Mouse (Mus musculus) ES-Bruce4 (cell line): Measurements from ENCODE around the gene Ptgr1. TPM values are rescaled to one million over a fixed set of nuclear protein-coding genes. Genes with fewer than 3 reads are reported as not detected.
A peak's percentile ranks its signal among the peaks of the same experiment; 100 is the strongest.

Experiments used
- H3K27ac ChIP-seq: 2 replicates; pipeline ENCODE4 v1.5.1; 2012; ENCODE audit warnings: low read length, inconsistent platforms; ENCODE audit not compliant: insufficient read depth
- H3K27me3 ChIP-seq: 2 replicates; pipeline ENCODE4 v1.6.1; 2012; ENCODE audit warnings: mild to moderate bottlenecking, low read length, inconsistent platforms; ENCODE audit not compliant: control insufficient read depth, poor library complexity, insufficient read depth, severe bottlenecking
- H3K36me3 ChIP-seq: 2 replicates; pipeline ENCODE4 v1.6.1; 2012; ENCODE audit warnings: inconsistent platforms, mild to moderate bottlenecking, low read length, moderate library complexity; ENCODE audit not compliant: control insufficient read depth, poor library complexity, insufficient read depth, severe bottlenecking
- H3K4me1 ChIP-seq: one replicate; pipeline ENCODE4 v1.8.1; 2011; ENCODE audit warnings: low read length; ENCODE audit not compliant: control insufficient read depth, insufficient read depth
- H3K4me3 ChIP-seq: 2 replicates; pipeline ENCODE4 v1.5.1; 2011; ENCODE audit warnings: low read depth, mild to moderate bottlenecking, low read length
- H3K9ac ChIP-seq: 2 replicates; pipeline ENCODE4 v1.6.1; 2012; ENCODE audit warnings: low read depth, mild to moderate bottlenecking, inconsistent platforms; ENCODE audit not compliant: poor library complexity, severe bottlenecking
- H3K9me3 ChIP-seq: replicated peaks from 2 replicates; pipeline ENCODE4 v1.6.1; 2012; ENCODE audit warnings: mild to moderate bottlenecking, low read length, inconsistent platforms; ENCODE audit not compliant: control insufficient read depth, poor library complexity, insufficient read depth, severe bottlenecking
- CTCF ChIP-seq: IDR thresholded peaks from one replicate; pipeline ENCODE4 v1.8.1; 2011; ENCODE audit warnings: low read depth, low read length
- EP300 ChIP-seq: IDR thresholded peaks from 2 replicates; pipeline ENCODE4 v1.6.1; 2011; ENCODE audit warnings: low read depth, low read length; ENCODE audit not compliant: insufficient read depth
- POLR2A ChIP-seq: IDR thresholded peaks from one replicate; pipeline ENCODE4 v1.8.1; 2011; ENCODE audit warnings: low read length; ENCODE audit not compliant: insufficient read depth
- polyA plus RNA-seq: library from polyadenylated mRNA; stranded (reverse); fragments of >200 nt; gene quantifications from 2 replicates; pipeline ENCODE4 v1.2.4, GENCODE M21; 2011; ENCODE audit warnings: low read depth; ENCODE audit not compliant: missing spikeins, insufficient read depth, insufficient read length

Ptgr1 gene
- polyA plus RNA-seq, 1 experiment, result 17.9 TPM

DNA sequence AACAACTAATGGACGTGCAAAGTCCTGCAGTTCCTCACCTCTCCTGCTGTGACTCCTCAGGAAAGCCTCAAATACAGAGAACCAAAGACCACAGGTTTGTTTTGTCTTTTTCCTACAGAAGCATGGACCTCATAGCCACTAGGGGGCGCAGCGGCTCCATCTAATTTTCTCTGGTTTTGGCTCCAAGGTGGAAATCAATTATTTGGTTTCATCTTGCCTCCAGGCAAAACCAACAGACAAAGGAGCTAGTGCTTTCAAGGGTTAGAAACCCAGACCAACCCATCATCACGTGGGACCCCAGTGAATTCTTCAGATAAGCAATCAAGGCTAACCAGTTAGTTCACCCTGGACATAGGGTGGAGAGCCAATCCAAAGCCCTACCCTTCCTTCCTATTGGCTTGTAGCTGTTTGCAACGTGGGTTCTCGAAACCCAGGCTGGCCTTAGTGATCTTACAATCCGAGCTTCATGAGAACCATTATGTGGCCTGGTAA is 1.7 kb downstream of the Ptgr1 start:
- H3K27ac ChIP-seq, result no peak overlapping the region

DNA sequence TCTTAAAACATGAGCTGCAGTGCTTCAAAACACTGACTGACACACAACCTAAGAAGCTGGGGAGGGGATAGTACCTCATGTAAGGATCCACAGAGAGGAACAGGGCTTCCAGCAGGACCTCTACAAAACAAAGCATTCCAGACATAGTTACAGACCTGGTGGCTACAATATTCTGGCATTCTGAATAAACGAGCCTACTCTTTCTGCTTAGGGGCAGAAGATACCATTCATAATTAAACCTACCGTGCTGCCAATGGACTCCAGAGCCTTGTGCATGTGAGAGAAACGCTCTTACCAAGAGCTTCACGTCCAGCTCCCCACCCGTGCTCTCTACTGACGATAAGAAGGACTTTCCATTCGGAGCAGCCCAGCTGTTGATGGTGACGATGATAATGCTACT is 4.1 kb downstream of the Ptgr1 start:
- Histone ChIP-seq H3K27ac (no peak overlapping the region), H3K36me3 (peaks cover 8% of the 10 kb centered on the region; the same call in 1 of the 2 replicates), H3K4me1 (no peaks in the 10 kb centered on the region), H3K27me3 (no peaks in the 10 kb centered on the region), H3K9me3 (no peaks in the 10 kb centered on the region), H3K9ac (no peak overlapping the region), H3K4me3 (no peak overlapping the region)
- TF ChIP-seq POLR2A (no peak), CTCF (no peak), EP300 (no peak)

More for the DNA sequence above, 1.7 kb downstream of the Ptgr1 start:
- no peaks in the 10 kb centered on the region for H3K9me3 ChIP-seq
- no peak overlapping the region for H3K9ac ChIP-seq
- H3K4me3 ChIP-seq, result no peak overlapping the region
- no peaks in the 10 kb centered on the region for H3K27me3 ChIP-seq
- TF ChIP-seq EP300 (no peak), POLR2A (no peak), CTCF (peak; percentile 40)
- peaks cover 1% of the 10 kb centered on the region for H3K4me1 ChIP-seq
- H3K36me3 ChIP-seq, result peaks cover 5% of the 10 kb centered on the region; the same call in 1 of the 2 replicates

DNA sequence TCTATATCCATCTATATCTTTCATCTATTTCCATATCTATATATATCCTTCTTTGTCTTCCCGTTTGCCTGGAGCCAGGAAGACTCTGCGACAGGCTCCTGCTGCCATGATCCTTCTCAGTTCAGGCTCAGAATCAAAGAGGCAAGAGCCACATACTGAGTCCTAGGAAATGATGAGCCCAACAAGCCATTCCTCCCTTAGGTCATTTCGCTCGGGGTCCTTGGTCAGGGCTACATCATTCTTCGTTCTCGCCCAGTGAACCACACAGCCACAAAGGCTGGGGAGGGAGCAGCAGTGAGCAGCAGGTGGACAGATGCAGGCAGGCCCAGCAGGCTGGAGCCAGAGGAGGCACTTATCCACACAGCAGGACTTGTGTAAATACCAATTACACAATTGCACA is 5.5 kb downstream of the Ptgr1 start:
- no peaks in the 10 kb centered on the region for H3K27me3 ChIP-seq
- no peak for TF ChIP-seq EP300
- H3K9me3 ChIP-seq, result no peaks in the 10 kb centered on the region
- H3K4me1 ChIP-seq, result no peaks in the 10 kb centered on the region
- H3K9ac ChIP-seq, result no peak overlapping the region
- H3K4me3 ChIP-seq, result no peak overlapping the region
- H3K27ac ChIP-seq, result no peak overlapping the region
- peaks cover 8% of the 10 kb centered on the region for H3K36me3 ChIP-seq

DNA sequence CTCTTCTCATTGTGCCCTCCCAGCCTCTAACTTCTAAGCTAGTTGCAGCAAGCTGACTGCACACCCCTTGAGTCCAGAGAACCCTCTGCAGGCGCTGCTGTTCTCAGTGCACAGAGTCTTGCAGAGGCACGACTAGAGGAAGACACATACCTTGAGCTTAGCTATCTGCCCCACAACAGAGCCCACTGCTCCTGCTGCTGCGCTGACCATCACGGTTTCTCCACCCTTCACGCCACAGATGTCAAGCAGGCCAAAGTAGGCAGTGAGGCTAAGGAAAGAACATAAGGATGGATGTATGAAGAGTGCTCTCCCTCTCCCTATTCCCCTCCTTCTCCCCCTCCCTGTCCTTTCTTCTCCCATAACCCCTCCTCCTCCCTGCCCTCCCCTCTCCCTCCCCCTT is 11.2 kb downstream of the Ptgr1 start:
- Histone ChIP-seq H3K4me1 (no peaks in the 10 kb centered on the region), H3K36me3 (peaks cover 3% of the 10 kb centered on the region; the same call in 1 of the 2 replicates), H3K9ac (no peak overlapping the region), H3K4me3 (no peak overlapping the region), H3K27ac (no peak overlapping the region), H3K9me3 (no peaks in the 10 kb centered on the region), H3K27me3 (no peaks in the 10 kb centered on the region)
- TF ChIP-seq EP300, result no peak
- no peak for TF ChIP-seq CTCF
- no peak for TF ChIP-seq POLR2A

DNA sequence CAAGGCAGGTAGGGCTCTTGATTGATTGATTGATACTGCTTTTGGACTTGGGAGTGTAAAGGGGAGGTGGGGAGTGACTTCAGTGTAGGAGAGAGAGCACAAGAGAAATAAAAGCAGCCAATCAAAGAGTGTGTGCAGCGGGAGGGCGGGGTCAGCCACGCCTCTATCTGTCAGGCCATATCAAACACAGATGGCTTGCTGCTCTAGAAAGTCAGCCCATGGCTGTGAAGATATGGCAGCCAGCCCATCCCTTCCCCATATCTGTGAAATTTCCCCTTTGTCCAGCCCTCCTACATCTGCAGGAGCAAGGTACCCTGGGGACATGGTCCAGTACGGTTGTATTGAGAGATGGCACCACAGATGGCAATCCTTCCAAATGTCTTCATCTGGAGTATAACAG is 16.2 kb downstream of the Ptgr1 start:
- Histone ChIP-seq H3K4me3 (no peak overlapping the region), H3K9me3 (no peaks in the 10 kb centered on the region; the same call in 1 of the 2 replicates), H3K36me3 (no peaks in the 10 kb centered on the region), H3K9ac (no peak overlapping the region), H3K4me1 (no peaks in the 10 kb centered on the region), H3K27me3 (no peaks in the 10 kb centered on the region), H3K27ac (no peak overlapping the region)
- no peak for TF ChIP-seq CTCF
- TF ChIP-seq POLR2A, result no peak
- no peak for TF ChIP-seq EP300

DNA sequence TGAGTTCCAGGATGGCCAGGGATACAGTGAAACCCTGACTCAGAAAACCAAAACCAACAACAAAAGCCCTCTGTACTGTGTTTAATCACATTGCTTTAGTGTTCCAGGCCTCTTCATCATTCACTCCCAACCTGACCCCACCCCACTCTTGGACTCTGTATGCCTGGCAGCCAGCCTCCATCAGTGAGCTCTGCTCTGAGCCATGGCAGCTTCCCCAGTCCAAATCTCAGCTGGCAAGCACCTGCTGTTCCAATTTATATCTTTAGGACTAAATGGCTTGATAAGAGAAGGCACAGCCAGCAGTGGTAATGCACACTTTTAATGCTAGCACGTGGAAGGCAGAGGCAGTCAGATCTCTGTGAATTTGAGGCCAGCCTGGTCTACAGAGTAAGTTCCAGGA is 21.8 kb downstream of the Ptgr1 start:
- Histone ChIP-seq H3K4me1 (no peaks in the 10 kb centered on the region), H3K9me3 (no peaks in the 10 kb centered on the region; the same call in 1 of the 2 replicates), H3K36me3 (no peaks in the 10 kb centered on the region), H3K9ac (no peak overlapping the region), H3K4me3 (no peak overlapping the region), H3K27ac (no peak overlapping the region), H3K27me3 (no peaks in the 10 kb centered on the region)
- TF ChIP-seq EP300 (no peak), POLR2A (no peak), CTCF (no peak)
